Mouse (Mus musculus) ES-Bruce4 (cell line): ENCODE results near the gene Zbtb45.

Experiments used
- CTCF ChIP-seq: IDR thresholded peaks from one replicate; pipeline ENCODE4 v1.8.1; 2011; ENCODE audit warnings: low read depth, low read length
- EP300 ChIP-seq: IDR thresholded peaks from 2 replicates; pipeline ENCODE4 v1.6.1; 2011; ENCODE audit warnings: low read depth, low read length; ENCODE audit not compliant: insufficient read depth
- POLR2A ChIP-seq: IDR thresholded peaks from one replicate; pipeline ENCODE4 v1.8.1; 2011; ENCODE audit warnings: low read length; ENCODE audit not compliant: insufficient read depth

- no peak for TF ChIP-seq CTCF
- TF ChIP-seq EP300: no peak
- TF ChIP-seq POLR2A: no peak
Measured at GRCm38 (mm10) chr7:12998053-12998452, 11.8 kb downstream of the Zbtb45 start, which contains the start of gene Slc27a5.
